Mouse (Mus musculus) heart, postnatal 4 days (tissue): Measurements from ENCODE around the gene Cbx2. TPM values are rescaled to one million over a fixed set of nuclear protein-coding genes. Genes with fewer than 3 reads are reported as not detected.

Experiments
- DNase-seq: peaks from one replicate; pipeline ENCODE4 v3.0.0; 2021
- total RNA-seq, 2 experiments: library from RNA; stranded (reverse); gene quantifications; 2 replicates each; pipeline ENCODE4 v1.2.3; 2021

Cbx2 gene
- total RNA-seq, 2 experiments from 2014 or later, result 7.6 to 7.8 TPM

- DNase-seq, result no peak
Measured at GRCm38 (mm10) chr11:119042466-119043272, 19.9 kb downstream of the Cbx2 start.

GRCm38 (mm10) chr11:119043273-119043540 lies 20.4 kb downstream of the Cbx2 start:
- no peak for DNase-seq

DNA sequence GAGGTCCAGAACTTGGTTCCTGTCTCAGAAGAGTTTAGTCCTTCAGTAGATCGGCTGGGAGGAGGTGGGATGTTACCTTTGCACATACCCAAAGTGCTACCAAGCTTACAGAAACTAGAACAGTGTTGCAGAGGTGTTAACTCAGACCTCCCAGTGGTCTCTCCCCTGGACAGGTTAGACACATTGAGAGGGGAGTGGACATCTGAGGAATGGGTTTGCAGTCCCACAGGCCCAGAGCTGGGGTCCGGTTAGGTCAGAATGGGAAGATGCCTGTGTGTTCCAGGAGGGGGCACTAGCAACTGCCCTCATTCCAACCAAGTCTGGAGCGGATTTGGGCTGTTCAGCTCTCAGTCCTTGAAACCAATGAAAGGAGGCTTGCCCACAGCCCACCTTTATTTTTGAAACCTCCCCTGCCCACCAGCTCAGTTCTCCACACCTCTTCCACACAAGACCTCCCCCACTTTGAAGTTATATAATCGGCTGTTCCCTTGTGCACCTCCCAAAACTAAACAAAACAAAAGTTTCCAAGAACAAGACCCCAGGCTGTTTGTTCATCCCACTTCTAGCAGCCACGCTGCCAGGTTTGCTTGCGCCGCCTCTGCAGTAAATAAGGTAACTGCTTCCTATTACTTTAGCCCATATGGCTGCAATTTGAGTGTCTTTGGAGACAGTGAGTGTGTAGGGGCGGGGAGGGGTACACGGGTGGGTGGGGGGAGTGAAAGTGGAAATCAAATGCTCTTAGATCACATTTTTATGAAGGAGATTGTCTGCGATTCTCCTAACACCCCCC lies 21.2 kb downstream of the Cbx2 start:
- no peak for DNase-seq

- DNase-seq, result peak; percentile 61
Measured at GRCm38 (mm10) chr11:119044551-119045337, 22.0 kb downstream of the Cbx2 start.

- peak; percentile 74 for DNase-seq
Measured at GRCm38 (mm10) chr11:119046601-119047245, 24.0 kb downstream of the Cbx2 start.

DNA sequence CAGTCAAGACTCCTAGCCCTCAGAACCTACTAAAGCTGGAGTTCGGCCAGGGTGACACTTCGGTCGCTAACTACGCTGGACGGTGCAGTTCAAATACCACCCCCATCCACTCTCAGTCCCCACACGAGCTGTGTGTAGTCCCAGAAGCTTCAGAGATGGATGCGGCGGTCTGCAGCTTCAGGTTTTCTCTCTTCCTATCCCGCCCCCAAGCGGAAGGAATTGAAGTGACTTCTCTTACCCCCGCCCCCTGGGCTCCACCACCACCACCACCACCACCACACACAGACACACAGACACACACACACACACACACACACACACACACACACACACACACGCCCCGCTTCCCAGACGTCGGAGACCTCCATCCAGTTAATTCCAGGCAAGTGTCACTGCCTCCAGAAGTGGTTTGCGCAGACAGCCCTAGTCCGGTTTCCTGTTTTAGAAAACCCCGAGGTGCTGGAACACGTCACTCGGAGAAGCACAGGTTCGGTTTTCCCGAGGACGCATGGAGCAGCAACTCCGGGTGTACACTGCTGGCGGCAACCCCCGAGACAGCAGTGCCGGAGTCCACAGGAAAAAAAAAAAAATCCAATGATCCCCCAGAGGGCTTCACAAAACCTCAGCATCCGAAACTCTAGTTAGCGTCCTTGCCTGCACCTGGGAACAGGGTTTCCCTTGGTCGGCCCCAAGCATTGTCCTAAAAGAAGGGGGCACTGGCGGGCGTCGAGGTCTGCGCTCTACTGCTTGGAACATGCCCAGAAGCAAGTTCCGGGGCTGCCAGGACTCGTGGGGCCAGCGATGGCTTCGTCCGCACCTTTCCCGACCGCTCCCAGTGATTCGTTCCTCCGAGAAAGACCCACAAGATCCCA lies 24.7 kb downstream of the Cbx2 start:
- DNase-seq, result peak; percentile 59

- DNase-seq, result no peak
Measured at GRCm38 (mm10) chr11:119048133-119048510, 25.4 kb downstream of the Cbx2 start.

GRCm38 (mm10) chr11:119050361-119050760 lies 27.6 kb downstream of the Cbx2 start:
- DNase-seq, result no peak

- DNase-seq, result no peak
Measured at GRCm38 (mm10) chr11:119051426-119051825, 28.7 kb downstream of the Cbx2 start.

DNA sequence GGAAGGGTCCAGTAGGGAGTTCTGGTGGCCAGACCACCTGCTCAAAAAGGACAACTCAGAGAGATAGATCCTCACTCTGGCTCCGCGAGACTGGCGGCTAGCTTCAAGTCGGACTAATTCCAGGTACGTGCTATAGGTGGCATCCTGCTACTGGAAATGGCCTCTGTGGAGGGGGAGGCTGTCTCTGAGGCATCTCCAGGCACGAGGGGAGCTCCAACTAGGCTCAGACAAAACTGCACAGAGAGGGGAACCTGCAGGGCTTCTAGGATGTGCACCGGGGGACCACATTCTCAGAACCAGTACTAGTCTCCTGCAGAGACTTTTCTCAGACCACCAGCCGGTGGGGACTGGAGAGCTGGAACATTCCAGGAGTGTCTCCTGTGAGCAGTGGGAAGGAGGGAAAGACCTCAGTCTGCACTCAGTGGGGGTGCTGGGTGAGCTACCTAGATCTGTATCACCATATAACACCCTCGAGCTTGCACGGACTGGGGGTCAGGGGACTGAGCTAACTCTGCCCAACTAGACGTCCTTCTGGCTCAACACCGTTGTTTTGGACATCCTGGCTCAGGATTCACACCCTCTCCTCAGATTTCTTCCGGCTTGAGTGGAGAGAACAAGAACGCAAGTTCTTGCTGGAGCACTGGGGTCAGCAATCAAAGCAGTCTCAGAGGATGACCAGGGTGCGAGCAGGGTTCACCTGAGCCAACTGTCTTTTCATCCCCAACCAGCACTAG lies 29.3 kb downstream of the Cbx2 start:
- DNase-seq, result peak; percentile 63

DNA sequence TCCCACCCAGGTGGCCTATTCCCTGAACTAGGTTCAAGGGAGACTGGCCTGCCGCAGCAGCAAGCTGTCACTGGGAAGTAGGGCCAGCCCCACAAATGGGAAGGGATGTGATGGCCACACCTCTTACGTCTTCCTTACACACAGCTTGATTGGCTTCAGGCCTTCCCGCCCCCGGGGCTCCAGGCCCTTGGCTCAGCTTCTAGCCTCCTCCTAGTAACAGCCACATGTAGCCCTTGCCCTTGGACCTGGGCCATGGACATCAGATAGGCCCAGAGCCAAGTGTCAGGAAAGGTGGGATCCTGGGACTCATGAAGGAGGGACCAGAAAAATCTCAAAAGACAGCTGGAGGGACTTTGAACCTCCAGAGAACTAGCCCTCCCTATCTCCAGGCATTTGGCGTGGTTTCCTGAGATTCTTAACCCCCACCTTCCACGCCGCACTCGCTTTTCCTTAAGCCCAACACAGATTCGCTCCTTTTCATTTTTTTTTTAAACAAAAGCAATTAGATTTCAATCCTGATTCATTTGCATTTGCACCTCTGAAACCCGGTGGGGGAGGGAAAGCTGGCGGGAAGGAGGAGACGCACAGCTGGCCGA lies 30.0 kb downstream of the Cbx2 start:
- DNase-seq, result peak; percentile 81

DNA sequence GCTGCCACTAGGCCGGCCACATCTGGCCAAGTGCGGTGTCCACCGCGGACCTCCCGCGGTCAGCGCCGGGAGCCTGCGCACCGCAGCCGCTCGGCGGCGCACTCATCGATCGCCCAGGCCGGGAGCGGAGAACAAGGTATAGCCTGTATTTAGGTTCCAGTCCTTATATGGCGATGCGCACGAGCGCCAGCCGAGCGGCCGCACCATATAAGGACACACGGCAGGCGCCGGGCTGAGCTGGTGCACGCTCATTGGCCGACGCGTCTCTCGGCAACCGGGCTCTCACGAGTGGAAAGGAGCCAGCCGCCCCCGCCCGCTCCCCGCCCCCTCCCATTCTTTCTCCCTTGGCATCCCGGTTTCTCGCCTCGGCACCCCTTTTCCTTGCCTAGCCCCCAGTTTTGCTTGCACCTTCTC lies 30.5 kb downstream of the Cbx2 start:
- DNase-seq, result peak; percentile 85

- no peak for DNase-seq
Measured at GRCm38 (mm10) chr11:119053738-119054350, 31.1 kb downstream of the Cbx2 start.

DNA sequence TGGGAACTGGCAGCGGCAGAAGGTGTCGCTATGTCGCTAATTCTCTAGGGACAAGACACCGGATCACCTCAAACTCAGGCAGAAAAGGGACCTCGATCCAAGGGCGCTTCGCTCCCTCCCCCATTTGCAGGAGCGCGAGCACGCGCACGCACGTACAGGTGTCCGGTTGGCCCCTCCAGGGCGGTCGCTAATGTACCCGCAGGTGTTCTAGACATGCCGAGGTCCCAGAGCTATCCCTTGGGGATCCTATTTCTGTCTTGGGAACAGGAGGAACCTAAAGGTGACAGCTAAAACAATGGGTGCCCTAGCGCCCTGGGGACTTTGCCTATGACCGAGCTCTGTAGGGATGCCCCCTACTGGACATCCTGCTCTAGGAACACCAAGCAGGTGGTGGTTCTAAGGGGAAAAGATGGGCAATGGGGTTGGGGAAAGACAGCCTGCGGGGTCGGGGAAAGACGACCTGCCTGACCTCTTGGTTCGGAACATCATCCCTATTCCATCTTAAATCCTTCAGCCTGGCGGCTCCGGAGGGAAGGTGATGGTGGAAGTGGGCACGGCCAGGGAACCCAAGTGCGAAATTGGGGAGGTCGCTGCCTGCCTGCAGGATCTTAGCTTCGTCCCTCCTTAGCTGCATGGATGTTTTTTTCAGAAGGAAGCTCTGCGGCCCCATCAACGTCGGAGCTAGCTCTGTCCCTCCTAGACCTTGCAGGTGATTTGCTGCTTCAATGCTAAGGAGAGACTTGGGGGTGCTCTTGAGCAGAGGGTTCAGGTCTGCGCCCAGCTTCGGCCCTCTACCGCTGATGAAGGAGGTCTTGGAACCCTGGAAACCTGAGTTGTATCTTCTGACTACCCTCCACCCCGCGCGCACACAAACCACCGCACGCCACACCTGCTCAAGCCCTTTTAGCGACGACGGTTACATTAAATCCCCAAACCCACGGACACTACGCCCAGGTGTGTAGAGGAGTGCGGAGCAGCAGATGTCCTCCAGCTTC lies 31.9 kb downstream of the Cbx2 start:
- DNase-seq, result peak; percentile 60

DNA sequence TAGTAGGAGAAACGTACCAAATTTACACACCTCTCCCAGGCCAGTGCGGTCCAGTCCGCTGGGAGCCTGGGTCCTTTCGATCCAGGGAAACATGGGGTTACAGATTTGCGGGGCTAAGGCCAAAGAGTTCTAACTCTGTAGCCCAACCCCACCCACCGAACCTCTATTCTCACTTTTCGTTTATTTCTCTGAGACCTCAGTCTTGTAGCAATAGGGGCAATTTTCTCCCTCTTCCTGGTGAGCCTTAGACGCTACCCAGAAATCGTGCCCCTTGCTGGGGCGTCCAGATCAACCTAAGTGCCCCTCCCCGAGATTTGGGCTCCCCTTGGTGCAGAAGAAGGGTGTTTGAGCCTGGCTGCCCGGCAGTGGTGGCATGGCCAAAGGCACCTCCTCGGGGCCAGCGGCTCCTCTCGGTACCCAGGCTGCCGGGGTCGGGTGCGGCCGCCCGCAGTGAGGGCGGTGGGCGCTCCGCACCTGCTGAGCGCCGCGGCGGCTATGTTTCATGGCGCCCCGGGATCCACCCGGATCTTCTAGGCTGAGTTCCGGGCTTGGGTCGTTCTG lies 32.9 kb downstream of the Cbx2 start:
- DNase-seq, result no peak

- peak; percentile 76 for DNase-seq
Measured at GRCm38 (mm10) chr11:119056301-119057211, 33.8 kb downstream of the Cbx2 start.

- DNase-seq, result no peak
Measured at GRCm38 (mm10) chr11:119057291-119057690, 34.5 kb downstream of the Cbx2 start.
